Mouse (Mus musculus): ENCODE data around the gene Gna11.
A peak's percentile ranks its signal among the peaks of the same experiment; 100 is the strongest.

The Gna11 gene

GRCm38 (mm10) chr10:81502658-81503057 is 42.3 kb downstream of the Gna11 start:
- DNase-seq: peak; percentile 88

GRCm38 (mm10) chr10:81501863-81502262 is 43.1 kb downstream of the Gna11 start:
- no peak for DNase-seq

GRCm38 (mm10) chr10:81500032-81500431 is 45.0 kb downstream of the Gna11 start, which contains the start of gene S1pr4:
Gene S1pr4, minus strand, starts transcription at chr10:81500132.
- no peak for DNase-seq

- DNase-seq: peak; percentile 58
These were observed 45.6 kb downstream of the Gna11 start for GRCm38 (mm10) chr10:81499250-81499901.

GRCm38 (mm10) chr10:81498316-81499249 is 46.4 kb downstream of the Gna11 start:
- no peak for DNase-seq

GRCm38 (mm10) chr10:81497401-81498270 is 47.4 kb downstream of the Gna11 start:
- DNase-seq: peak; percentile 72

GRCm38 (mm10) chr10:81496969-81497368 is 48.0 kb downstream of the Gna11 start:
- no peak for DNase-seq

- peak; percentile 98 for DNase-seq
These were observed 48.6 kb downstream of the Gna11 start, which contains the start of gene Ncln for GRCm38 (mm10) chr10:81496264-81496901. Gene Ncln, minus strand, starts transcription at chr10:81496392.

GRCm38 (mm10) chr10:81495616-81496263 is 49.2 kb downstream of the Gna11 start:
- DNase-seq: no peak

- DNase-seq: no peak
These were observed 49.8 kb downstream of the Gna11 start for GRCm38 (mm10) chr10:81495151-81495550.

GRCm38 (mm10) chr10:81494260-81495041 is 50.5 kb downstream of the Gna11 start:
- no peak for DNase-seq

- no peak for DNase-seq
These were observed 51.3 kb downstream of the Gna11 start for GRCm38 (mm10) chr10:81493601-81494220.

GRCm38 (mm10) chr10:81492606-81493240 is 52.3 kb downstream of the Gna11 start:
- DNase-seq: no peak

GRCm38 (mm10) chr10:81491018-81491417 is 54.0 kb downstream of the Gna11 start:
- DNase-seq: no peak

- DNase-seq: no peak
These were observed 55.0 kb downstream of the Gna11 start for GRCm38 (mm10) chr10:81489941-81490340.

- DNase-seq: no peak
These were observed 56.9 kb downstream of the Gna11 start for GRCm38 (mm10) chr10:81488081-81488480.

- DNase-seq: no peak
These were observed 58.5 kb downstream of the Gna11 start for GRCm38 (mm10) chr10:81486496-81486895.

- no peak for DNase-seq
These were observed 59.4 kb downstream of the Gna11 start for GRCm38 (mm10) chr10:81485479-81486018.

- no peak for DNase-seq
These were observed 59.9 kb downstream of the Gna11 start for GRCm38 (mm10) chr10:81485060-81485449.
